Mouse (Mus musculus): Measurements from ENCODE around the gene Gpr156.

DNA sequence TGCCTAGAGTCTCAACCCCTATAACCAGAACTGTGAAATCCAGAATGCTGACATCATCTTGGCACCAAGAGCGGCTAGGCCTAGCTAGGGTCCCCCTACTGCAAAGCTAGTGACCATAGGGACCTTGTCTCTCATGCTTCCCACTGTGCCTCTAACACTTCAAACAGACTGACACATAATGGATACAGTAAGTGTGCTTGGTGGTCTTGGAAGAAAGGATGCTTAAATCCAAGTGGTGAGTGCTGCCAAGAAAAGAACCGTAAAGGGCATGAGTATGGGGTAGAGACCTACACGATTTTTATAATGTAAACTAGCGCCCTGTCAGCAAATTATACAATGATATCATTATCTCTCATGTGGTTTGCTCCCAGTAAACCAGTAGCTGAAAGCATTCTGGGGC lies 32.1 kb downstream of the Gpr156 start:
- TF ChIP-seq CTCF (IDR thresholded peaks at IDR 0.05; ENCODE audit: low read depth, low read length), result no peak
- no peak for TF ChIP-seq GATA1 (IDR thresholded peaks at IDR 0.05; ENCODE audit: borderline replicate concordance, low read length)
